Mouse (Mus musculus) forebrain, embryonic 16.5 days (tissue): ENCODE measurements around the gene Fbxl18. TPM values are rescaled to one million over a fixed set of nuclear protein-coding genes. Genes with fewer than 3 reads are reported as not detected.
A peak's percentile ranks its signal among the peaks of the same experiment; 100 is the strongest.

ENCODE experiments used
- ATAC-seq: fragments of 200-750 bp; cut with Nextera tagmentation; 2 replicates; pipeline ENCODE4 v1.8.0; 2017; ENCODE audit warnings: mild to moderate bottlenecking, moderate library complexity
- H3K27ac ChIP-seq: fragments of 300-500 bp; sonication (generic); 2 replicates; pipeline ENCODE4 v1.5.1; 2014; ENCODE audit warnings: low read length, control low read depth
- H3K27me3 ChIP-seq: fragments of 300-500 bp; sonication (generic); replicated peaks from 2 replicates; pipeline ENCODE4 v1.6.1; 2014; ENCODE audit warnings: low read length; ENCODE audit not compliant: control insufficient read depth, insufficient read depth
- H3K36me3 ChIP-seq: fragments of 300-500 bp; sonication (generic); 2 replicates; pipeline ENCODE4 v1.6.1; 2014; ENCODE audit not compliant: control insufficient read depth, insufficient read depth
- H3K4me1 ChIP-seq: fragments of 300-500 bp; sonication (generic); replicated peaks from 2 replicates; pipeline ENCODE4 v1.6.1; 2014; ENCODE audit warnings: low read length; ENCODE audit not compliant: control insufficient read depth, insufficient read depth
- H3K4me2 ChIP-seq: fragments of 300-500 bp; sonication (generic); 2 replicates; pipeline ENCODE4 v1.6.1; 2014; ENCODE audit warnings: mild to moderate bottlenecking, low read length, control low read depth
- H3K4me3 ChIP-seq: fragments of 300-500 bp; sonication (generic); replicated peaks from 2 replicates; pipeline ENCODE4 v1.5.1; 2014; ENCODE audit warnings: mild to moderate bottlenecking, low read length, control low read depth
- H3K9ac ChIP-seq: fragments of 300-500 bp; sonication (generic); replicated peaks from 2 replicates; pipeline ENCODE4 v1.6.1; 2014; ENCODE audit warnings: low read depth, low read length, control low read depth
- H3K9me3 ChIP-seq: fragments of 300-500 bp; sonication (generic); 2 replicates; pipeline ENCODE4 v1.6.1; 2016; ENCODE audit warnings: low read length; ENCODE audit not compliant: control insufficient read depth
- WGBS: fragments of 180-500 bp; shearing (Covaris S2); extraction: QIAGEN DNeasy Blood & Tissue Kit; methylation state at CpG from one replicate; pipeline ENCODE4 v1.1.7; 2014; 5-methylcytosine and 5-hydroxymethylcytosine counted together
- polyA plus RNA-seq: library from polyadenylated mRNA; unstranded; fragments of >200 nt; fragmentation: Nextera tagmentation; extraction: Ambion mirVana; gene quantifications from 2 replicates; pipeline ENCODE4 v1.2.1, GENCODE M21; 2015

The Fbxl18 gene
- polyA plus RNA-seq, 1 experiment from 2014 or later, result 31.4 TPM

GRCm38 (mm10) chr5:142880246-142880645 lies 15.0 kb downstream of the Fbxl18 start:
- H3K4me1 ChIP-seq, result peaks cover 31% of the 10 kb centered on the region
- H3K4me3 ChIP-seq, result no peak overlapping the region
- peak overlapping the region; percentile 19 for H3K27ac ChIP-seq
- WGBS, result 58% methylated on average over 6 of the region's 6 CpGs
- H3K27me3 ChIP-seq, result no peaks in the 10 kb centered on the region
- no peaks in the 10 kb centered on the region for H3K9me3 ChIP-seq
- no peak for ATAC-seq
- H3K9ac ChIP-seq, result no peak overlapping the region
- H3K36me3 ChIP-seq, result peaks cover 7% of the 10 kb centered on the region; the same call in 1 of the 2 replicates
- no peak overlapping the region for H3K4me2 ChIP-seq

- peaks cover 36% of the 10 kb centered on the region for H3K4me1 ChIP-seq
- ATAC-seq, result peak; percentile 75
- H3K36me3 ChIP-seq, result 0 out of 2 replicates have a peak, but pooled peaks cover under 1% of the 10 kb centered on the region
- H3K27me3 ChIP-seq, result no peaks in the 10 kb centered on the region
- no peak overlapping the region for H3K4me3 ChIP-seq
- no peaks in the 10 kb centered on the region for H3K9me3 ChIP-seq
- WGBS, result 59% methylated on average over 8 of the region's 8 CpGs
- peak overlapping the region; percentile 19; the same call in 1 of the 2 replicates for H3K27ac ChIP-seq
- H3K4me2 ChIP-seq, result no peak overlapping the region
- H3K9ac ChIP-seq, result no peak overlapping the region
Observed at GRCm38 (mm10) chr5:142879318-142880175, 15.7 kb downstream of the Fbxl18 start.

- Histone ChIP-seq H3K27me3 (no peaks in the 10 kb centered on the region), H3K9ac (no peak overlapping the region), H3K36me3 (no peaks in the 10 kb centered on the region), H3K4me1 (peaks cover 36% of the 10 kb centered on the region), H3K9me3 (no peaks in the 10 kb centered on the region), H3K4me3 (no peak overlapping the region), H3K4me2 (no peak overlapping the region), H3K27ac (no peak overlapping the region)
- WGBS, result 79% methylated on average over 15 of the region's 15 CpGs
- ATAC-seq, result no peak
Observed at GRCm38 (mm10) chr5:142878570-142878969, 16.7 kb downstream of the Fbxl18 start.

- H3K4me1 ChIP-seq, result peaks cover 36% of the 10 kb centered on the region
- H3K36me3 ChIP-seq, result no peaks in the 10 kb centered on the region
- no peak overlapping the region for H3K4me3 ChIP-seq
- peak; percentile 89 for ATAC-seq
- no peak overlapping the region for H3K9ac ChIP-seq
- no peak overlapping the region for H3K4me2 ChIP-seq
- peak overlapping the region; percentile 66 for H3K27ac ChIP-seq
- no peaks in the 10 kb centered on the region for H3K9me3 ChIP-seq
- H3K27me3 ChIP-seq, result no peaks in the 10 kb centered on the region
- WGBS, result 22% methylated on average over 11 of the region's 11 CpGs
Observed at GRCm38 (mm10) chr5:142877337-142878280, 17.6 kb downstream of the Fbxl18 start.

- 0 out of 2 replicates have a peak, but pooled peaks cover 2% of the 10 kb centered on the region for H3K36me3 ChIP-seq
- 65% methylated on average over 5 of the region's 5 CpGs for WGBS
Observed at GRCm38 (mm10) chr5:142876896-142877295, 18.3 kb downstream of the Fbxl18 start.

GRCm38 (mm10) chr5:142875513-142875905 lies 19.7 kb downstream of the Fbxl18 start:
- H3K9ac ChIP-seq, result no peak overlapping the region
- H3K27me3 ChIP-seq, result no peaks in the 10 kb centered on the region
- no peaks in the 10 kb centered on the region for H3K9me3 ChIP-seq
- 85% methylated on average over 10 of the region's 10 CpGs for WGBS
- no peak overlapping the region for H3K4me2 ChIP-seq
- peaks cover 34% of the 10 kb centered on the region for H3K4me1 ChIP-seq
- no peak overlapping the region for H3K27ac ChIP-seq
- H3K4me3 ChIP-seq, result no peak overlapping the region
- 0 out of 2 replicates have a peak, but pooled peaks cover 3% of the 10 kb centered on the region for H3K36me3 ChIP-seq
- ATAC-seq, result no peak

More at GRCm38 (mm10) chr5:142876896-142877295, 18.3 kb downstream of the Fbxl18 start:
- Histone ChIP-seq H3K4me1 (peaks cover 40% of the 10 kb centered on the region), H3K4me3 (no peak overlapping the region), H3K27ac (0 out of 2 replicates have a peak overlapping the region, but pooled peaks have one; percentile 11), H3K9me3 (no peaks in the 10 kb centered on the region), H3K27me3 (no peaks in the 10 kb centered on the region), H3K9ac (no peak overlapping the region), H3K4me2 (no peak overlapping the region)
- no peak for ATAC-seq

- ATAC-seq, result no peak
- H3K4me2 ChIP-seq, result no peak overlapping the region
- 0 out of 2 replicates have a peak, but pooled peaks cover 3% of the 10 kb centered on the region for H3K36me3 ChIP-seq
- no peak overlapping the region for H3K4me3 ChIP-seq
- no peaks in the 10 kb centered on the region for H3K9me3 ChIP-seq
- no peak overlapping the region for H3K27ac ChIP-seq
- H3K4me1 ChIP-seq, result peaks cover 31% of the 10 kb centered on the region
- 80% methylated on average over 13 of the region's 13 CpGs for WGBS
- no peaks in the 10 kb centered on the region for H3K27me3 ChIP-seq
- no peak overlapping the region for H3K9ac ChIP-seq
Observed at GRCm38 (mm10) chr5:142874791-142875512, 20.3 kb downstream of the Fbxl18 start.

GRCm38 (mm10) chr5:142873718-142874117 lies 21.5 kb downstream of the Fbxl18 start:
- H3K4me1 ChIP-seq, result peaks cover 39% of the 10 kb centered on the region

More at GRCm38 (mm10) chr5:142873718-142874117, 21.5 kb downstream of the Fbxl18 start:
- Histone ChIP-seq H3K27ac (no peak overlapping the region), H3K4me2 (no peak overlapping the region), H3K4me3 (no peak overlapping the region), H3K9me3 (no peaks in the 10 kb centered on the region), H3K27me3 (no peaks in the 10 kb centered on the region), H3K9ac (no peak overlapping the region), H3K36me3 (0 out of 2 replicates have a peak, but pooled peaks cover 3% of the 10 kb centered on the region)
- ATAC-seq, result no peak
- WGBS, result 94% methylated on average over 7 of the region's 7 CpGs
